Mouse (Mus musculus): ENCODE data around the gene Srek1. TPM values are rescaled to one million over a fixed set of nuclear protein-coding genes. Genes with fewer than 3 reads are reported as not detected.

Gene Srek1
- polyA plus RNA-seq, 1 experiment from 2014 or later, result 60.1 TPM

DNA sequence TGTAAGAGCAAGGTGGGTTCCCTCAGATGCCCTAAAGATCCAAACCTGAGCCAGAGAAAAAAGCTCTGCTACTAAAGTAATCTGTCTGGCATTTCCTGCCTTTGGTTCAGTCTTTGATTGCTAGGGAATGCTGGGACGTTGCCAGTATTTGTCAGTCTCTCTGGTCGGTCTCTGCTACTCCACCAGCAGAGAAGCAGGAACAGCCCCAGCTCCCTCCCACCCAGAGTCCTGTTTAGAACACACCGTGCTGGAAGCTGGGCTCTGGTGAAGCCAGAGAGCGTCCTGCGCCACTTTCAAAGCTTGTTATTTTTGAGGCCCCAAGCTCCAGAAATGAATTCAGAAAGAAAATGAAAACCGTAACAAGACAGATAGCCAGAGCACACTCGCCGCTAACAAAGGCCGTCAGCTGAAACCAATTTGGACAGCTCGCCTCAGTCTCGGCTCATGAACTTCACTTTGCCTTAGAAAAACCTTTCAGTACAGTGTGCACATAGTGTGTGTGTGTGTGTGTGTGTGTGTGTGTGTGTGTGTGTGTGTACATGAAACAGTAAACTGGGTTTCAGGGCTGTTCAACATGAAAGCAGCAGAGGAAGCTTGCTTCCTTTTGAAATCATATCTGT is 62.9 kb downstream of the Srek1 start:
- 54% methylated on average over 11 of the region's 11 CpGs for WGBS
- H3K36me3 ChIP-seq (ENCODE audit: control insufficient read depth, insufficient read depth, low read length), result no peaks in the 10 kb centered on the region
- no peak overlapping the region for H3K9ac ChIP-seq (ENCODE audit: low read length)
- no peaks in the 10 kb centered on the region for H3K27me3 ChIP-seq (ENCODE audit: control insufficient read depth, insufficient read depth, low read length)
- H3K4me1 ChIP-seq (ENCODE audit: control insufficient read depth in 2 of 2, insufficient read depth in 2 of 2, low read length in 2 of 2), result peaks cover 0 to 3% of the 10 kb centered on the region in 2 experiments; a peak in 1 of 4 replicates
- peak overlapping the region in 1 of 2 experiments; percentile 41; a peak in 2 of 4 replicates for H3K27ac ChIP-seq (replicated peaks in 1 of 2; ENCODE audit: control insufficient read depth in 1 of 2, insufficient read depth in 1 of 2, low read depth in 2 of 2, low read length in 2 of 2)
- H3K4me2 ChIP-seq (ENCODE audit: low read length), result 0 out of 2 replicates have a peak overlapping the region, but pooled peaks have one; percentile 22
- peak; percentile 64; the same call in 1 of the 2 replicates for ATAC-seq (ENCODE audit: insufficient number of reproducible peaks, insufficient read depth, low FRiP score, low read depth)
- no peaks in the 10 kb centered on the region for H3K9me3 ChIP-seq (ENCODE audit: control insufficient read depth, low read length)
- no peak overlapping the region for H3K4me3 ChIP-seq (ENCODE audit: control insufficient read depth in 1 of 2, insufficient read depth in 1 of 2, low read depth in 1 of 2, low read length in 2 of 2)

DNA sequence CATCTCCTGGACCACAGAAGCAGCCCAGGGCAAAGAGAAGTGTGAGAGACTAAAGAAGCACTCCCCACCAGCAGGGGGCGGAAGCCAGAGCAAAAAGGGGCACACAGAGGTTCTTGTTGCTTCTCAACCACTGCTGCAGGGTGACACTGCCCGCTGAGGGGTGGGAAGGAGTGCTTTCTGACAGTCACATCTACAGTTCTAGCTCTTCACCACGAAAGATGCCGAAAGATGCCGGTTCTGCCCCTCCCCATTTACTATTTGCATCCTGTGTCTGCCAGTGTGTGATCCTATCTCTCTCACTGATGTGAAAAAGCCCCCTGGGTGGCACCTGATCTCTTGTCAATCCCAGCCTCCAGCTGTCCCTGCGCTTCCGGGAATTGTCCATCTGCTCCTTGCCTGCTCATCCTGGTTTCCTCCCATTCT is 64.0 kb downstream of the Srek1 start:
- H3K9me3 ChIP-seq (ENCODE audit: control insufficient read depth, low read length), result no peaks in the 10 kb centered on the region
- H3K4me3 ChIP-seq (ENCODE audit: control insufficient read depth in 1 of 2, insufficient read depth in 1 of 2, low read depth in 1 of 2, low read length in 2 of 2), result no peak overlapping the region
- H3K9ac ChIP-seq (ENCODE audit: low read length), result no peak overlapping the region
- H3K4me1 ChIP-seq (ENCODE audit: control insufficient read depth in 2 of 2, insufficient read depth in 2 of 2, low read length in 2 of 2), result peaks cover 0 to 3% of the 10 kb centered on the region in 2 experiments; a peak in 1 of 4 replicates
- no peaks in the 10 kb centered on the region for H3K27me3 ChIP-seq (ENCODE audit: control insufficient read depth, insufficient read depth, low read length)
- H3K36me3 ChIP-seq (ENCODE audit: control insufficient read depth, insufficient read depth, low read length), result no peaks in the 10 kb centered on the region
- no peak for ATAC-seq (ENCODE audit: insufficient number of reproducible peaks, insufficient read depth, low FRiP score, low read depth)
- WGBS, result 34% methylated on average over 7 of the region's 7 CpGs
- H3K4me2 ChIP-seq (ENCODE audit: low read length), result no peak overlapping the region
- H3K27ac ChIP-seq (replicated peaks in 1 of 2; ENCODE audit: control insufficient read depth in 1 of 2, insufficient read depth in 1 of 2, low read depth in 2 of 2, low read length in 2 of 2), result no peak overlapping the region

DNA sequence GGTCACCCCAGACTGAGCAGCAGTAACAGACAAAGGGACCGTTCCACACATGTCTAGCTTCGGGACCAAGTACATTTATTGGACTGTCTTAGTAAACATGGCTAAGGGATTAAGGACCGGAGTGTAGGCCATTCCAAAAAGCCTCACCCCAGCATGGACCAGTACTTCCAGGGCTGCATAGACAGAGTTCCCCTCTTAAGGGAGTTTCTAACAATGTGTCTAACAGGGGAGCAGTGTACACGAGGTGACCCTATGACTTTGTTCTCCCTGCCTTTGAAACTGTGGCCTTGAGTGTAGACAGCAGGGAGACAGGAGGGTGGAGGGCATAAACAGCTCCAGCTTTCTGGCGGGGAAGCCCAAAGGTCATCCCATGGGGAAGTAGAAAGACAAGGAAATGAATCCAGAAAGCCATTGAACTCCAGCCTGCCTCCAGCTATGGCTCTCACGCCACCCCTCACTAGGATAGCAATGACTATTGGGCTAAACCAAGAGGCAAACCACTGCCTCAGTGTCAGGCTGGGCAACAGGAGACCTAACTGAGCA is 68.9 kb downstream of the Srek1 start:
- Histone ChIP-seq H3K4me3 (ENCODE audit: control insufficient read depth in 1 of 2, insufficient read depth in 1 of 2, low read depth in 1 of 2, low read length in 2 of 2) (no peak overlapping the region), H3K36me3 (ENCODE audit: control insufficient read depth, insufficient read depth, low read length) (no peaks in the 10 kb centered on the region), H3K4me2 (ENCODE audit: low read length) (no peak overlapping the region), H3K9me3 (ENCODE audit: control insufficient read depth, low read length) (no peaks in the 10 kb centered on the region), H3K27me3 (ENCODE audit: control insufficient read depth, insufficient read depth, low read length) (no peaks in the 10 kb centered on the region), H3K9ac (ENCODE audit: low read length) (no peak overlapping the region), H3K4me1 (ENCODE audit: control insufficient read depth in 2 of 2, insufficient read depth in 2 of 2, low read length in 2 of 2) (peaks cover 0 to 3% of the 10 kb centered on the region in 2 experiments; a peak in 2 of 4 replicates), H3K27ac (replicated peaks in 1 of 2; ENCODE audit: control insufficient read depth in 1 of 2, insufficient read depth in 1 of 2, low read depth in 2 of 2, low read length in 2 of 2) (no peak overlapping the region)
- 64% methylated on average over 6 of the region's 6 CpGs for WGBS
- ATAC-seq (ENCODE audit: insufficient number of reproducible peaks, insufficient read depth, low FRiP score, low read depth), result no peak

DNA sequence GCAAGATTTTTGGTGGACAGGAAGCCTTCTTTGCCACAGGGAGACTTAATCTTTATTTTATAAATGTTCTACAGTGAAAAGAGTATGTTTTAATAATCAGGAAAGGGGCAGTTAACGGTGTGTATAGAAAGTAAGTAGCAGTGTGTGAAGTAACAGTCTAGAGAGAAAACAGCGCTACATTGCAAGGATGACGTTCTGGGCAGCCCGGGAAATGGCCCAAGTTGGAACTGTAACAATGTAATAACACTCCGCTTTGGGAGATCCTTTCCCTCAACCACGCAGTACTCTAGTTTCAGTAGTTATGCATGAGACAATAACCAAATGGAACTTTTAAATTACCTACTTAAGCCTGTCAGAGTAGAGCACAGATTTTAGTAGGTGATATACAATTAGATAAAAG is 70.6 kb downstream of the Srek1 start:
- H3K4me3 ChIP-seq (ENCODE audit: control insufficient read depth in 1 of 2, insufficient read depth in 1 of 2, low read depth in 1 of 2, low read length in 2 of 2), result no peak overlapping the region
- no peak overlapping the region for H3K9ac ChIP-seq (ENCODE audit: low read length)
- no peak overlapping the region for H3K27ac ChIP-seq (replicated peaks in 1 of 2; ENCODE audit: control insufficient read depth in 1 of 2, insufficient read depth in 1 of 2, low read depth in 2 of 2, low read length in 2 of 2)
- no peaks in the 10 kb centered on the region for H3K36me3 ChIP-seq (ENCODE audit: control insufficient read depth, insufficient read depth, low read length)
- H3K27me3 ChIP-seq (ENCODE audit: control insufficient read depth, insufficient read depth, low read length), result no peaks in the 10 kb centered on the region
- H3K4me1 ChIP-seq (ENCODE audit: control insufficient read depth in 2 of 2, insufficient read depth in 2 of 2, low read length in 2 of 2), result no peaks in the 10 kb centered on the region; a peak in 1 of 4 replicates
- 71% methylated on average over 6 of the region's 6 CpGs for WGBS
- no peak overlapping the region for H3K4me2 ChIP-seq (ENCODE audit: low read length)
- ATAC-seq (ENCODE audit: insufficient number of reproducible peaks, insufficient read depth, low FRiP score, low read depth), result no peak
- no peaks in the 10 kb centered on the region for H3K9me3 ChIP-seq (ENCODE audit: control insufficient read depth, low read length)

DNA sequence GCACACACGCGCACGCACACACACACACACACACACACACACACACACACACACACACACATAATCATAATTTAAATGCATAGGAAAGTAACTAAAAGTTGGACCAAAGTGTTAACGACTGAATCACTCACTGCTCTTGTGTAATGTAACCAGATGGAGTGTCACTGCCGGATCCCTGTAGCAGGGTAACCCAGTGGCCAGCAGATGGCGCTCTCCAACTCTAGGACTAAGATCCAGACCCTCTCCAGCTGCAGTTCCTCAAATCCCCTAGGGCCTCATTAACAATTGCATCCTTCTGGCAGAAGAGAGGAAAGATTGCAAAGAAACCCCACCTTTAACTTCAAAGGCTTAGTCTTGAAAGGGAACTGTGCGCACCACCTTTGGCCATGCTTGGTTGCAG is 71.0 kb downstream of the Srek1 start:
- no peak overlapping the region for H3K9ac ChIP-seq (ENCODE audit: low read length)
- WGBS, result 29% methylated on average over 7 of the region's 7 CpGs
- no peak overlapping the region for H3K4me3 ChIP-seq (ENCODE audit: control insufficient read depth in 1 of 2, insufficient read depth in 1 of 2, low read depth in 1 of 2, low read length in 2 of 2)
- no peaks in the 10 kb centered on the region for H3K27me3 ChIP-seq (ENCODE audit: control insufficient read depth, insufficient read depth, low read length)
- no peak overlapping the region for H3K27ac ChIP-seq (replicated peaks in 1 of 2; ENCODE audit: control insufficient read depth in 1 of 2, insufficient read depth in 1 of 2, low read depth in 2 of 2, low read length in 2 of 2)
- H3K4me2 ChIP-seq (ENCODE audit: low read length), result no peak overlapping the region
- H3K9me3 ChIP-seq (ENCODE audit: control insufficient read depth, low read length), result no peaks in the 10 kb centered on the region
- ATAC-seq (ENCODE audit: insufficient number of reproducible peaks, insufficient read depth, low FRiP score, low read depth), result no peak; the same call in 1 of the 2 replicates
- H3K4me1 ChIP-seq (ENCODE audit: control insufficient read depth in 2 of 2, insufficient read depth in 2 of 2, low read length in 2 of 2), result no peaks in the 10 kb centered on the region; a peak in 1 of 4 replicates
- no peaks in the 10 kb centered on the region for H3K36me3 ChIP-seq (ENCODE audit: control insufficient read depth, insufficient read depth, low read length)

DNA sequence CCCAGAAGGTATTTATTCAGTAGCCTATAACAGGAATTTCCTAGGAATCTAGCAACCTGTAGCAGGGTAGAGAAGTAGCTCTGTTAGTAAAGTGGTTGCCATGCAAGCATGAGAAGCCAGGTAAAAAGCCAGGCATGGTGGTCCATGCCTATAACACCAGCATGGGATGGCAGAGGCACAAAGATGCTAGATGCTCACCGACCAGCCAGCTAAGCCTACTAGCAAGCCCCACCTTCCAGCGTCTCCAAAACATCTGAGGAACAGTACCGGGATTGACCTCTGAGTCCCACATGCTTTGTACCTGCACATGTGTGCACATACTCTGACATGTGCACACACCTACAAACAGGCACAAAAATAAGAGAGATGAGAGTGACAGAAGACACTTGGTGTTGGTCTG is 72.1 kb downstream of the Srek1 start:
- H3K4me2 ChIP-seq (ENCODE audit: low read length), result no peak overlapping the region
- H3K27ac ChIP-seq (replicated peaks in 1 of 2; ENCODE audit: control insufficient read depth in 1 of 2, insufficient read depth in 1 of 2, low read depth in 2 of 2, low read length in 2 of 2), result no peak overlapping the region
- 61% methylated on average over 3 of the region's 3 CpGs for WGBS
- no peak overlapping the region for H3K9ac ChIP-seq (ENCODE audit: low read length)
- no peak for ATAC-seq (ENCODE audit: insufficient number of reproducible peaks, insufficient read depth, low FRiP score, low read depth)
- H3K36me3 ChIP-seq (ENCODE audit: control insufficient read depth, insufficient read depth, low read length), result no peaks in the 10 kb centered on the region
- H3K27me3 ChIP-seq (ENCODE audit: control insufficient read depth, insufficient read depth, low read length), result no peaks in the 10 kb centered on the region
- H3K4me3 ChIP-seq (ENCODE audit: control insufficient read depth in 1 of 2, insufficient read depth in 1 of 2, low read depth in 1 of 2, low read length in 2 of 2), result no peak overlapping the region
- no peaks in the 10 kb centered on the region; a peak in 2 of 4 replicates for H3K4me1 ChIP-seq (ENCODE audit: control insufficient read depth in 2 of 2, insufficient read depth in 2 of 2, low read length in 2 of 2)
- H3K9me3 ChIP-seq (ENCODE audit: control insufficient read depth, low read length), result no peaks in the 10 kb centered on the region

DNA sequence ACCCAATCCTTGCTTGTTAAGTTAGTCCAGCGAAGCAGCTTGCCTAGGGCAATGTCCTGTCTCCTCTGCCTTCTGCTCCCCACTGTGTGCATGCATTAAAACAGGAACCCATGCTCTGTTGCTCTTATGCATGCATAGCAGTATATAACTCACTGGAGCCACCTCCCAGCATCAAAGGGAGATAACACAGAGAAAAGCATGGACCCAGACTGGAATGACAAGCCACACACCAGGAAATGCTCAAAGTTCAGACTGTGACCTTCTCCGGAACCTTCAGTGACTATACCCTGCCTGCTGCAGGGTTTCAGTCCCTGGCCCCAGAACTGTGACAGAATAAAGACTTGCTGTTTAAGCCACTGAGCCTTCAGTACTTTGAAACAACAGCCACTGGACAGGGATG is 73.7 kb downstream of the Srek1 start:
- Histone ChIP-seq H3K9me3 (ENCODE audit: control insufficient read depth, low read length) (no peaks in the 10 kb centered on the region), H3K27ac (replicated peaks in 1 of 2; ENCODE audit: control insufficient read depth in 1 of 2, insufficient read depth in 1 of 2, low read depth in 2 of 2, low read length in 2 of 2) (no peak overlapping the region), H3K9ac (ENCODE audit: low read length) (no peak overlapping the region), H3K4me3 (ENCODE audit: control insufficient read depth in 1 of 2, insufficient read depth in 1 of 2, low read depth in 1 of 2, low read length in 2 of 2) (no peak overlapping the region), H3K4me2 (ENCODE audit: low read length) (no peak overlapping the region), H3K36me3 (ENCODE audit: control insufficient read depth, insufficient read depth, low read length) (no peaks in the 10 kb centered on the region), H3K4me1 (ENCODE audit: control insufficient read depth in 2 of 2, insufficient read depth in 2 of 2, low read length in 2 of 2) (no peaks in the 10 kb centered on the region; a peak in 2 of 4 replicates), H3K27me3 (ENCODE audit: control insufficient read depth, insufficient read depth, low read length) (no peaks in the 10 kb centered on the region)
- ATAC-seq (ENCODE audit: insufficient number of reproducible peaks, insufficient read depth, low FRiP score, low read depth), result no peak
- WGBS, result 74% methylated on average over 2 of the region's 2 CpGs

All from heart, embryonic 14.5 days (tissue).